Mouse (Mus musculus) neural tube, embryonic 14.5 days (tissue): ENCODE data around the gene Entpd1. TPM values are rescaled to one million over a fixed set of nuclear protein-coding genes. Genes with fewer than 3 reads are reported as not detected.

Experiments used
- ATAC-seq: fragments of 200-750 bp; cut with Nextera tagmentation; 2 replicates; pipeline ENCODE4 v1.8.0; 2017; ENCODE audit warnings: low read depth, mild to moderate bottlenecking, moderate TSS enrichment, moderate library complexity
- H3K27ac ChIP-seq: fragments of 300-500 bp; sonication (generic); 2 replicates; pipeline ENCODE4 v1.5.1; 2014; ENCODE audit warnings: low read depth, mild to moderate bottlenecking, control low read depth, low read length, moderate library complexity, mixed read lengths
- H3K27me3 ChIP-seq: fragments of 300-500 bp; sonication (generic); 2 replicates; pipeline ENCODE4 v1.6.1; 2014; ENCODE audit warnings: low read length; ENCODE audit not compliant: control insufficient read depth, insufficient read depth
- H3K36me3 ChIP-seq: fragments of 300-500 bp; sonication (generic); 2 replicates; pipeline ENCODE4 v1.6.1; 2014; ENCODE audit warnings: low read length, mixed read lengths; ENCODE audit not compliant: control insufficient read depth, insufficient read depth
- H3K4me1 ChIP-seq: fragments of 300-500 bp; sonication (generic); 2 replicates; pipeline ENCODE4 v1.6.1; 2014; ENCODE audit warnings: low read length; ENCODE audit not compliant: control insufficient read depth, insufficient read depth
- H3K4me2 ChIP-seq: fragments of 300-500 bp; sonication (generic); 2 replicates; pipeline ENCODE4 v1.6.1; 2014; ENCODE audit warnings: mild to moderate bottlenecking, low read depth, low read length, control low read depth
- H3K4me3 ChIP-seq: fragments of 300-500 bp; sonication (generic); 2 replicates; pipeline ENCODE4 v1.5.1; 2014; ENCODE audit warnings: low read depth, low read length, control low read depth, mixed read lengths
- H3K9ac ChIP-seq: fragments of 300-500 bp; sonication (generic); replicated peaks from 2 replicates; pipeline ENCODE4 v1.6.1; 2014; ENCODE audit warnings: low read depth, mild to moderate bottlenecking, control low read depth, low read length, mixed read lengths
- H3K9me3 ChIP-seq: fragments of 300-500 bp; sonication (generic); 2 replicates; pipeline ENCODE4 v1.6.1; 2016; ENCODE audit warnings: low read length; ENCODE audit not compliant: control insufficient read depth
- WGBS: fragments of 180-500 bp; shearing (Covaris S2); extraction: QIAGEN DNeasy Blood & Tissue Kit; methylation state at CpG from one replicate; pipeline ENCODE4 v1.1.7; 2014; 5-methylcytosine and 5-hydroxymethylcytosine counted together
- polyA plus RNA-seq: library from polyadenylated mRNA; unstranded; fragments of >200 nt; fragmentation: Nextera tagmentation; extraction: Ambion mirVana; gene quantifications from 2 replicates; pipeline ENCODE4 v1.2.1, GENCODE M21; 2014

Gene Entpd1
- polyA plus RNA-seq, 1 experiment from 2014 or later: 7.2 TPM

GRCm38 (mm10) chr19:40633144-40633543 lies 21.0 kb downstream of the Entpd1 start:
- Histone ChIP-seq H3K27me3 (no peaks in the 10 kb centered on the region), H3K4me1 (no peaks in the 10 kb centered on the region), H3K4me3 (no peak overlapping the region), H3K9ac (no peak overlapping the region), H3K4me2 (no peak overlapping the region), H3K27ac (no peak overlapping the region), H3K9me3 (no peaks in the 10 kb centered on the region), H3K36me3 (no peaks in the 10 kb centered on the region)
- ATAC-seq: no peak
- WGBS: 68% methylated on average over 1 of the region's 1 CpGs

DNA sequence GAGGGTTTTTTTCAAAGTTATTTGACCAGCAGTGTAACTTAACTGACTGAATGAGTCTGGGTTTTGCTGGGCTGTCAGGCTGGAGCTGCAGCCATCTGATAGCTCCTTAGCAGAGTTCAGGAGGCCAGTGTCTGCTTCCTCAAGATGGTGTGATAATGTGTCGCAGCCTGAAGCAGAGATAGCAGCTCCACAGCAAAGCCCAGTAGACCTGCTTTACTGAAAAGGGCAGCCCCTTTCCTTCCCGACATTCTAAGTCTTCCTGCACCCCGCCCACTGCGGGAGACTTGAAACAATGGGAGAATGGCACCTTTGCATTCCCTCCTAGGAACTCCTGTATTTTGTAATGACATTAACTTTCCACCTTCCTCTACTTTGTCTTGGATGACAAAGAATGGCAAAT lies 24.9 kb downstream of the Entpd1 start:
- Histone ChIP-seq H3K27me3 (no peaks in the 10 kb centered on the region), H3K4me1 (no peaks in the 10 kb centered on the region), H3K27ac (no peak overlapping the region), H3K4me3 (no peak overlapping the region), H3K4me2 (no peak overlapping the region), H3K9me3 (no peaks in the 10 kb centered on the region), H3K9ac (no peak overlapping the region), H3K36me3 (no peaks in the 10 kb centered on the region)
- no peak for ATAC-seq
- 62% methylated on average over 4 of the region's 4 CpGs for WGBS

DNA sequence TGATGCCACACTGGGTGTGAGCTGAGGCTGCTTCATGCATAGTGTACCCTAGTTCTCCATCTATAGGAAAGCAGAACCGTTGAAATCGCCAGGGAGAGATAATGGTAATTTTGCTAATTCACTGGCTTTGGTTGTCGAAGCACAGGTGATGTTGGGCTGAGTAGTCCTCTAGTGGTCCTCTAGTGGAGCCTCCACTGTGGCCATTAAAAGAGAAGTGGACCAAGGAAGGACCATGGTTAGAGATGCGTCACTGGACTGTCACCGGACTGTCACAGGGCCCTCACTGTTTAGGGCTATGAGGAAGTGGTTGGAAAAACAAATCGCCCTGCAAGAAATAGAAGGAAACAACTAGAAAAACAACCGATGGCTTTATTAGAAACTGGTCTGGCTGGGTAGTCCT lies 25.4 kb downstream of the Entpd1 start:
- Histone ChIP-seq H3K4me3 (no peak overlapping the region), H3K27me3 (no peaks in the 10 kb centered on the region), H3K4me2 (no peak overlapping the region), H3K4me1 (no peaks in the 10 kb centered on the region), H3K9ac (no peak overlapping the region), H3K9me3 (no peaks in the 10 kb centered on the region), H3K36me3 (no peaks in the 10 kb centered on the region), H3K27ac (no peak overlapping the region)
- no peak for ATAC-seq
- WGBS: 90% methylated on average over 7 of the region's 7 CpGs

GRCm38 (mm10) chr19:40638582-40638981 lies 26.4 kb downstream of the Entpd1 start:
- no peak for ATAC-seq
- Histone ChIP-seq H3K36me3 (no peaks in the 10 kb centered on the region), H3K27me3 (no peaks in the 10 kb centered on the region), H3K4me1 (no peaks in the 10 kb centered on the region), H3K9ac (no peak overlapping the region), H3K9me3 (no peaks in the 10 kb centered on the region), H3K4me2 (no peak overlapping the region), H3K4me3 (no peak overlapping the region), H3K27ac (no peak overlapping the region)
- WGBS: 94% methylated on average over 5 of the region's 5 CpGs

GRCm38 (mm10) chr19:40639729-40640304 lies 27.7 kb downstream of the Entpd1 start:
- H3K4me3 ChIP-seq: no peak overlapping the region
- H3K27me3 ChIP-seq: no peaks in the 10 kb centered on the region
- H3K9me3 ChIP-seq: no peaks in the 10 kb centered on the region
- H3K9ac ChIP-seq: no peak overlapping the region
- no peak overlapping the region for H3K4me2 ChIP-seq
- no peaks in the 10 kb centered on the region for H3K36me3 ChIP-seq
- WGBS: 73% methylated on average over 11 of the region's 11 CpGs
- H3K27ac ChIP-seq: no peak overlapping the region
- H3K4me1 ChIP-seq: no peaks in the 10 kb centered on the region
- ATAC-seq: no peak

DNA sequence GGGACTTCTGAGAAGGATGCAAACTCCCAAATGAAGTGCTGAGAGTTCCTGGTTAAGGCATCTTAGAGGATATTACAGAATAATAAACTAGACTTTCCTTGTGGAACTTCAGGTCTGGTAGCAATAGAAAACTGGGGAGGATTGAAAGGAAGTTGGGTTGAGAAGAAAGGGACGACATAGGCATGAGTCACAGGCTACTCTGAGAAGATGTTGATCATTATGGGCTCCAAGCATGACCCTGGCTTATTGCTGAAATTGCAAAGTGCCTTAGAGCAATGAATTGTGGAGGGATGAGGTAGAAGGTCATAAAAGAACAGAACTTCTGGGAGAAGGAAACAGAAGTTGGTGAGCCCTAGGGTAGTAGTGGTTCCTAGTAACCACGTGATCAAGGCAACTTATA lies 28.6 kb downstream of the Entpd1 start:
- no peak for ATAC-seq
- H3K4me2 ChIP-seq: no peak overlapping the region
- no peak overlapping the region for H3K4me3 ChIP-seq
- WGBS: 90% methylated on average over 2 of the region's 2 CpGs
- H3K4me1 ChIP-seq: no peaks in the 10 kb centered on the region
- H3K27me3 ChIP-seq: no peaks in the 10 kb centered on the region
- H3K9ac ChIP-seq: no peak overlapping the region
- no peaks in the 10 kb centered on the region for H3K36me3 ChIP-seq
- no peak overlapping the region for H3K27ac ChIP-seq
- H3K9me3 ChIP-seq: no peaks in the 10 kb centered on the region

DNA sequence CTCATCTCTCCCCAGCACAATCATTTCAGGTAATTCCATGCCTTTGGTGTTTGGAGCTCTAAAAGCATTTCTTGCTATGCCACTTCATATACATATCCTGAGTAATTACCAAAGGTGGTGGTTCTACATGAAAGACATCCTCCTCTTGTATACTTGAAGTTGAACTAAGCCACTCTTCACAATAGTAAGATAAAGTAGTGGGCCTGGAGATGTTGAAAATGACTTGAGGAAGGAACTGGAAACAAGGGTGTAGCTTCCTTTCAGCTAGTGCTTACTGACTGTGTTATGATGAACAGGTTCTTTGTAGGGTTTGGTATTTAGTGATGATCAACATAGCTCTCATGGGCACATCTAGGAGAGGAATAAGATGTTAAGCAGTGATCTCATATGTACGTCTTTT lies 31.7 kb downstream of the Entpd1 start:
- Histone ChIP-seq H3K27ac (no peak overlapping the region), H3K4me3 (no peak overlapping the region), H3K4me1 (no peaks in the 10 kb centered on the region), H3K27me3 (no peaks in the 10 kb centered on the region), H3K36me3 (no peaks in the 10 kb centered on the region), H3K4me2 (no peak overlapping the region), H3K9me3 (no peaks in the 10 kb centered on the region), H3K9ac (no peak overlapping the region)
- WGBS: 92% methylated on average over 1 of the region's 1 CpGs
- no peak for ATAC-seq

GRCm38 (mm10) chr19:40646379-40646778 lies 34.2 kb downstream of the Entpd1 start:
- WGBS: 41% methylated on average over 6 of the region's 6 CpGs
- Histone ChIP-seq H3K4me2 (no peak overlapping the region), H3K9me3 (no peaks in the 10 kb centered on the region)

DNA sequence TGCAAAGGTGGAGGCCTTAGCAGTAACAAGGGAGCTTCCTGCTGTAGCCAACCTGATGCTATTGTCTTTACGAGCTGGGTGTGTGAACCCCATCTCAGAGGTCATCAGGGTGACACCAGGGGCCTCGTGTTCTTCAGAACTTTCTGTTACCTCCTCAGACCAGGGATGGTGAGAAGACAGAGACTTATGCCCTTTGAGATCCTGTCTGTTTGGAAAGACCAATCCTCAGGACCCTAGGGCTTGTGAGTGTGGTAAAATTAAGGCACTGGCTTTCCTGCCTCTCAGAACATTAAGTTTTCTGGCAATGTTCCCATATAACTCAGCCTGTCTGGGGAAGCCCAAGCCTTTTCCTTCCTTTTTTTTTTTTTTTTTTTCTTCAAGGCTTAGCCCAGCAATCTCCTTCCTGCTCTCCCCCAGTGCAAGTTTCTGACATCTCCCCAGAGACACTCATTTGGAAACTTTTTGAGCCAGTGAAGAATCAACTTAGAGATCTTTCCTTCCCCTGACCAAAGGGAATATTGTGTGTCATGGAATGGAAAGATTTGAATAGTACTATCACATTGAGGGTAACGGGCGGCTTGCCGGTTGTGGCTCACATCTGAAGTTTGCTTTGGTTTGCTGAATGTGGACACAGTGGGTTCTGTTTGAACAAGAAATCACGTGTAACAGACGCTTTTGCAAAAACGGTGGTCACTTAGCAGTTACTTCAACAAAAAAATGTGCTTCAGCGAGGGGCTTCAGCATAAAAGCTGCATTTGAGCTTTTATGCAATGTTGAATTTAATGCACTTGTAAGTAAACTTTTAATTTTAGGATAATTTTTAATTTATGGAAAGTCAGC lies 35.4 kb downstream of the Entpd1 start:
- Histone ChIP-seq H3K9me3 (no peaks in the 10 kb centered on the region), H3K4me2 (no peak overlapping the region), H3K4me1 (no peaks in the 10 kb centered on the region), H3K4me3 (no peak overlapping the region), H3K9ac (no peak overlapping the region), H3K36me3 (no peaks in the 10 kb centered on the region), H3K27me3 (no peaks in the 10 kb centered on the region), H3K27ac (no peak overlapping the region)
- ATAC-seq: no peak
- 64% methylated on average over 9 of the region's 9 CpGs for WGBS

More at GRCm38 (mm10) chr19:40646379-40646778, 34.2 kb downstream of the Entpd1 start:
- no peak overlapping the region for H3K4me3 ChIP-seq
- ATAC-seq: no peak
- H3K4me1 ChIP-seq: no peaks in the 10 kb centered on the region
- H3K27ac ChIP-seq: no peak overlapping the region
- H3K9ac ChIP-seq: no peak overlapping the region
- H3K36me3 ChIP-seq: no peaks in the 10 kb centered on the region
- no peaks in the 10 kb centered on the region for H3K27me3 ChIP-seq
